Mouse (Mus musculus): Measurements from ENCODE around the gene St3gal3. TPM values are rescaled to one million over a fixed set of nuclear protein-coding genes. Genes with fewer than 3 reads are reported as not detected.

The St3gal3 gene
- polyA plus RNA-seq, 1 experiment from 2014 or later: 5.1 TPM

DNA sequence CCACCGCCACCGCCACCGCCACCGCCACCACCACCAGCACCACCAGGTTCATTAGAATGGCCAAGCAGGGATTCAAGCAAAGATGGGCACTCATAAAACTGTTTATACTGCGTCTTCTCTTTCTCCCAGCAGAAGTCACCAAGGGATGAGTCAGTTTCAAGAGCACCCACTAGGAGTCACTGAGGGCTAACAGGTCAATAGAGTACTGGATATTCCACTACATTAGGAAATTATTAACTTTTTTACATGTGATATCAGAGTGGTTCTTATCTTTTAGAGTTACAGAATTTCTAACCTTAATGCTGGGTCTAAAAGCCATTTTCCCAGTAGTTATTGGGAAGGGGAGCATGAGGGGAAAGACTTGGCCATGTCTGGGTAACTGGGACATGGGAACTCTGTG, 197.8 kb downstream of the St3gal3 start:
- WGBS (ENCODE audit: insufficient replicate concordance): 96% methylated on average over 5 of the region's 5 CpGs
- Histone ChIP-seq H3K27ac (ENCODE audit: low read depth) (no peak overlapping the region), H3K36me3 (replicated peaks; ENCODE audit: insufficient read depth, low read length) (peaks cover 7% of the 10 kb centered on the region; the same call in 1 of the 2 replicates), H3K4me2 (ENCODE audit: low read depth, low read length) (no peak overlapping the region), H3K27me3 (ENCODE audit: insufficient read depth, low read length) (no peaks in the 10 kb centered on the region), H3K9me3 (ENCODE audit: low read length) (no peaks in the 10 kb centered on the region), H3K4me3 (ENCODE audit: low read depth, low read length) (no peak overlapping the region), H3K4me1 (ENCODE audit: insufficient read depth) (no peaks in the 10 kb centered on the region), H3K9ac (replicated peaks) (no peak overlapping the region)
- no peak for DNase-seq
- peak; percentile 35; the same call in 1 of the 2 replicates for ATAC-seq
- TF ChIP-seq CTCF (IDR thresholded peaks at IDR 0.05; ENCODE audit: low read depth): peak; percentile 31; the same call in 1 of the 2 replicates
- TF ChIP-seq EP300 (IDR thresholded peaks at IDR 0.05; ENCODE audit: low read depth): no peak

DNA sequence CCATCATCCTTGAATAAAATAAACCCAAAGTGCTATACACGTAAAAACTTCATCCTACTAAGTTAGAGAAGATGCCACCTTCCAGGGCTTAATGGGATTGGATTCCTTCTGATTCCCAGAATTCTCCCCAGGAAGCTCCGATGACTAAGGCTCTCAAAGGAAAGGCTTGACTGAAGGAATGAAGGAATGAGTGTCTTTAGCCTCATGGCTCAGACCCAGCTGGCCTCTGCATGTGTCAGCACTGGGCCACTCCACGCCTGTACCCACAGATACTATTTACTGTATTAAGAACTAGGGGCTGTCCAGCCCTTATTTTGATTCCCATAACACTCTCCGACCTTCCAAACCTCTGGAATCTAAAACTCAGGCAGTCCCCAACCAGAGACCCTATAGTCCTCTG, 200.6 kb downstream of the St3gal3 start:
- ATAC-seq (no peak), DNase-seq (no peak)
- Histone ChIP-seq H3K27ac (ENCODE audit: low read depth) (no peak overlapping the region), H3K4me1 (ENCODE audit: insufficient read depth) (peaks cover 8% of the 10 kb centered on the region), H3K27me3 (ENCODE audit: insufficient read depth, low read length) (peaks cover 18% of the 10 kb centered on the region), H3K36me3 (replicated peaks; ENCODE audit: insufficient read depth, low read length) (no peaks in the 10 kb centered on the region), H3K4me3 (ENCODE audit: low read depth, low read length) (no peak overlapping the region), H3K4me2 (ENCODE audit: low read depth, low read length) (no peak overlapping the region), H3K9ac (replicated peaks) (no peak overlapping the region), H3K9me3 (ENCODE audit: low read length) (no peaks in the 10 kb centered on the region)
- TF ChIP-seq EP300 (IDR thresholded peaks at IDR 0.05; ENCODE audit: low read depth) (no peak), CTCF (IDR thresholded peaks at IDR 0.05; ENCODE audit: low read depth) (no peak)
- WGBS (ENCODE audit: insufficient replicate concordance): 83% methylated on average over 4 of the region's 4 CpGs

DNA sequence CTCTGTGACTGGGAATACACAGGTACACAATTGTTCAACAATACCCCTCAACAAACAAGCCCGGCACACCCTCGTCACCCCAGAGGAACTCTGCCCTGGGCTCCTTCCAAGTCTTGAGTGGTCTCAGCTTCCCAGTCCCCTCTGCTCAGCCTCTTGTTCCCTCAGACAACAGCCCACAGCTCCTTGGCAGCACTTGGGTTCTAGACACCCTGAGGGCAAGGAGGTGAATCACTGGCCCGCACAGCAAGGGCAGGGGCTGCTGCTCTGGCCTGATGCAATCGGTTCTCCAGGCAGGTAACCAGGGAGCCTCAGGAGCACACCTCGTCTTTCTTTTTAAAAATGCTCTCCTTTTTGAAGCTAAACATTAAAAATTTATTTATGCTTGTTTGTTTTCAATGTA, 201.5 kb downstream of the St3gal3 start:
- peaks cover 26% of the 10 kb centered on the region for H3K27me3 ChIP-seq (ENCODE audit: insufficient read depth, low read length)
- no peak overlapping the region for H3K9ac ChIP-seq (replicated peaks)
- peaks cover 17% of the 10 kb centered on the region for H3K4me1 ChIP-seq (ENCODE audit: insufficient read depth)
- ATAC-seq (no peak), DNase-seq (no peak)
- H3K9me3 ChIP-seq (ENCODE audit: low read length): no peaks in the 10 kb centered on the region
- no peak overlapping the region for H3K4me3 ChIP-seq (ENCODE audit: low read depth, low read length)
- 80% methylated on average over 5 of the region's 5 CpGs for WGBS (ENCODE audit: insufficient replicate concordance)
- no peaks in the 10 kb centered on the region for H3K36me3 ChIP-seq (replicated peaks; ENCODE audit: insufficient read depth, low read length)
- no peak overlapping the region for H3K27ac ChIP-seq (ENCODE audit: low read depth)
- H3K4me2 ChIP-seq (ENCODE audit: low read depth, low read length): no peak overlapping the region
- TF ChIP-seq EP300 (IDR thresholded peaks at IDR 0.05; ENCODE audit: low read depth) (no peak), CTCF (IDR thresholded peaks at IDR 0.05; ENCODE audit: low read depth) (no peak)

DNA sequence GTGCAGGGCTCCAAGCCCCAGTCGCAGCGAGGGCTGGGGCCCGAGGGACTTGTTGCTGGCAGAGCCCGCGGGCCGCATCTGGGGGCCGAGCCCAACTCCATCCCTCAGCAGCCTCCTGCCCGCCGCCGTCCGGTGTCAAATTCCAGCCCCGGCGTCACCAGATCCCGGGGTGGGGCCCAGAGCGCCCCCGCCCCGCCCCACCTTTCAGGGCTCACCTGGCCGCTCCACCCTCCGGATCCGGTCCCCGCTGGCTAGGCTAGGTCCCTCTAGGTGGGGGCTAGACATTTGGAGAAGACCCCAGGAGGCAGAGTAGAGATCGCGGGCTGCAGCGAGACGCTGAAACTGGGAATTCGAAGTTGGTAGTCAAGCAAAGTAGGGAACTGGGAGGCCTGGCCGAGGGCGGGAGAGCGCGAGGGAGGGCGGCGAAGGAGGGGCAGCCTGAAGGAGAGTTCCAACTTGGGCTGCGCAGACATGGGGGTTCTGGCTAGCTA, 205.3 kb downstream of the St3gal3 start, which contains the start of gene Artn:
Artn (minus strand) TSS at position 373 of the 491 bp plus-strand sequence.
- no peak for TF ChIP-seq EP300 (IDR thresholded peaks at IDR 0.05; ENCODE audit: low read depth)
- TF ChIP-seq CTCF (IDR thresholded peaks at IDR 0.05; ENCODE audit: low read depth): no peak
- ATAC-seq: 0 out of 2 replicates have a peak, but pooled peaks have one; percentile 10
- peak within 1 kb of the TSS; percentile 72 for H3K4me2 ChIP-seq (ENCODE audit: low read depth, low read length)
- peaks cover 61% of the 10 kb centered on the region for H3K27me3 ChIP-seq (ENCODE audit: insufficient read depth, low read length)
- H3K9me3 ChIP-seq (ENCODE audit: low read length): no peaks in the 10 kb centered on the region
- 0 out of 2 replicates have a peak within 1 kb of the TSS, but pooled peaks have one; percentile 22 for H3K27ac ChIP-seq (ENCODE audit: low read depth)
- H3K9ac ChIP-seq (replicated peaks): peak within 1 kb of the TSS; percentile 52
- peaks cover 28% of the 10 kb centered on the region for H3K4me1 ChIP-seq (ENCODE audit: insufficient read depth)
- 2% methylated on average over 33 of the region's 33 CpGs for WGBS (ENCODE audit: insufficient replicate concordance)
- peak; percentile 40 for DNase-seq
- H3K4me3 ChIP-seq (ENCODE audit: low read depth, low read length): peak within 1 kb of the TSS; percentile 43
- H3K36me3 ChIP-seq (replicated peaks; ENCODE audit: insufficient read depth, low read length): no peaks in the 10 kb centered on the region

DNA sequence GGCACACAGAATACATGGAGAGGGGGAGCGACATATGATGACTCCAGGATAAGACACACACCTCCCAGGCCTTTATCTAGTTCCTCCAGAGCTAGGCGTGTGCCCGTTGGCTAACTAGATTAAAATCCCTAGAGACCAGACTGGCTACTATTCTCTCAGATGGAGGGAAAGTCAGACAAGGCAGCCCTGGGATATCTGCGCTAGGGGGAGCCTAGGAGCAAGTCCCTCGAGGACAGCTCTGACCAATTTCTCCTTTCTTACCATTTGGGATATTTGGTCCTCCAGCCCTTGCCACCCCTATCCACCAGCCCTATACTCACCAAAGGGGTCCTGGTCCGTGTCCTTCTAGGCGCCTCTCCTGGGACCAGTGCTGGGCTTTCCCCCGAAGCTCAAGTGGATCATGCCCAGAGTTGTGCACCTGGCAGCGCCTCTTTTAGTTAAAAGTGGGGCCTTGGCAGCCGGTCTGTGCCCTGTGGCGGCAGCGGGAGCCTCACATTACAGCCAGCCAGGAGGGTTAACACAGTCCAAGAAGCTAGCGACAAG, 205.9 kb downstream of the St3gal3 start:
- peak; percentile 87 for ATAC-seq
- Histone ChIP-seq H3K4me3 (ENCODE audit: low read depth, low read length) (peak overlapping the region; percentile 43), H3K4me1 (ENCODE audit: insufficient read depth) (peaks cover 28% of the 10 kb centered on the region), H3K9me3 (ENCODE audit: low read length) (no peaks in the 10 kb centered on the region), H3K4me2 (ENCODE audit: low read depth, low read length) (peak overlapping the region; percentile 72), H3K9ac (replicated peaks) (peak overlapping the region; percentile 52), H3K27me3 (ENCODE audit: insufficient read depth, low read length) (peaks cover 67% of the 10 kb centered on the region), H3K27ac (ENCODE audit: low read depth) (0 out of 2 replicates have a peak overlapping the region, but pooled peaks have one; percentile 22), H3K36me3 (replicated peaks; ENCODE audit: insufficient read depth, low read length) (no peaks in the 10 kb centered on the region)
- TF ChIP-seq EP300 (IDR thresholded peaks at IDR 0.05; ENCODE audit: low read depth): peak; percentile 93
- TF ChIP-seq CTCF (IDR thresholded peaks at IDR 0.05; ENCODE audit: low read depth): peak; percentile 72
- WGBS (ENCODE audit: insufficient replicate concordance): 3% methylated on average over 13 of the region's 13 CpGs
- DNase-seq: peak; percentile 74

DNA sequence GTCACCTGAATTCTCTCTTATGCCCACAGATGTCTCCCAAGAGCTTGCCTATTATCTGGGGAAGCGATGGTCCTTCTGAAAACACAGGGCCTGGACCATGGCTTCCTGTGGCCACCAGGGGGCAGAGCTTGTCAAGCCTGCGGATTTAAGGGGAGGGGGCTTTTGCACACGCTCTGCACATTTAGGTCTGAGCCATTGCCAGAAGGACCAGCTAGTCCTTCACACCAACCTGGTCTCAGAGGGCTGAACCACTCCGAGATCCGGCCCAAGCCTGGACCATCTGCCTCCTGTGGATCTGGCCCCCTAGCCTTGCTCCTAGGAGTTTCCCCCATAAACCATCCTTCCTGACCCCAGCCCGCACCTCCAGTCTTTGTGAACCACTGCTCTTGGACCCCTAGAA, 206.5 kb downstream of the St3gal3 start:
- peak; percentile 45 for DNase-seq
- peak overlapping the region; percentile 43 for H3K4me3 ChIP-seq (ENCODE audit: low read depth, low read length)

More for the DNA sequence above, 206.5 kb downstream of the St3gal3 start:
- H3K27ac ChIP-seq (ENCODE audit: low read depth): no peak overlapping the region
- peak; percentile 43 for ATAC-seq
- WGBS (ENCODE audit: insufficient replicate concordance): 18% methylated on average over 6 of the region's 6 CpGs
- peaks cover 28% of the 10 kb centered on the region for H3K4me1 ChIP-seq (ENCODE audit: insufficient read depth)
- no peaks in the 10 kb centered on the region for H3K9me3 ChIP-seq (ENCODE audit: low read length)
- TF ChIP-seq EP300 (IDR thresholded peaks at IDR 0.05; ENCODE audit: low read depth) (no peak), CTCF (IDR thresholded peaks at IDR 0.05; ENCODE audit: low read depth) (peak; percentile 83)
- peak overlapping the region; percentile 72 for H3K4me2 ChIP-seq (ENCODE audit: low read depth, low read length)
- H3K36me3 ChIP-seq (replicated peaks; ENCODE audit: insufficient read depth, low read length): no peaks in the 10 kb centered on the region
- H3K27me3 ChIP-seq (ENCODE audit: insufficient read depth, low read length): peaks cover 70% of the 10 kb centered on the region
- H3K9ac ChIP-seq (replicated peaks): 0 out of 2 replicates have a peak overlapping the region, but pooled peaks have one; percentile 1
